Mouse (Mus musculus) lung, embryonic 15.5 days (tissue): Measurements from ENCODE around the gene Olfr1404. TPM values are rescaled to one million over a fixed set of nuclear protein-coding genes. Genes with fewer than 3 reads are reported as not detected.
"Not testable (repeated sequence)": the region's sequence is repeated elsewhere in the genome, so short reads cannot be mapped to it uniquely, and the experiment has no call there.

ENCODE experiments used
- ATAC-seq: fragments of 200-750 bp; cut with Nextera tagmentation; 2 replicates; pipeline ENCODE4 v1.8.0; 2017; ENCODE audit warnings: moderate number of reproducible peaks, borderline replicate concordance; ENCODE audit not compliant: low FRiP score, low TSS enrichment; ENCODE audit errors: extremely low read depth
- H3K27ac ChIP-seq: fragments of 300-500 bp; sonication (generic); 2 replicates; pipeline ENCODE4 v1.5.1; 2015; ENCODE audit warnings: moderate library complexity, mild to moderate bottlenecking, inconsistent platforms
- H3K27me3 ChIP-seq: fragments of 300-500 bp; sonication (generic); 2 replicates; pipeline ENCODE4 v1.6.1; 2015; ENCODE audit warnings: inconsistent platforms
- H3K36me3 ChIP-seq: fragments of 300-500 bp; sonication (generic); 2 replicates; pipeline ENCODE4 v1.6.1; 2015; ENCODE audit warnings: inconsistent platforms
- H3K4me1 ChIP-seq: fragments of 300-500 bp; sonication (generic); 2 replicates; pipeline ENCODE4 v1.6.1; 2015; ENCODE audit warnings: inconsistent platforms
- H3K4me2 ChIP-seq: fragments of 300-500 bp; sonication (generic); 2 replicates; pipeline ENCODE4 v1.6.1; 2015; ENCODE audit warnings: inconsistent platforms, mild to moderate bottlenecking, moderate library complexity
- H3K4me3 ChIP-seq: fragments of 300-500 bp; sonication (generic); 2 replicates; pipeline ENCODE4 v1.5.1; 2015; ENCODE audit warnings: mild to moderate bottlenecking, inconsistent platforms
- H3K9ac ChIP-seq: fragments of 300-500 bp; sonication (generic); 2 replicates; pipeline ENCODE4 v1.6.1; 2015; ENCODE audit warnings: inconsistent platforms
- H3K9me3 ChIP-seq: fragments of 300-500 bp; sonication (generic); 2 replicates; pipeline ENCODE4 v1.6.1; 2016; ENCODE audit warnings: inconsistent platforms
- WGBS: fragments of 180-500 bp; shearing (Covaris S2); methylation state at CpG from one replicate; pipeline ENCODE4 v1.1.7; 2015; 5-methylcytosine and 5-hydroxymethylcytosine counted together
- polyA plus RNA-seq: library from polyadenylated mRNA; unstranded; fragments of >200 nt; fragmentation: Nextera tagmentation; extraction: Ambion mirVana; gene quantifications from 2 replicates; pipeline ENCODE4 v1.2.1, GENCODE M21; 2015

Olfr1404 gene
- polyA plus RNA-seq, result not detected in 2 replicates

GRCm38 (mm10) chr1:173212092-173212491 lies at the start of gene Olfr1404:
Olfr1404 (plus strand) TSS chr1:173212392.
- no peak within 1 kb of the TSS for H3K27ac ChIP-seq
- no peak within 1 kb of the TSS for H3K4me2 ChIP-seq
- no peak for ATAC-seq
- 56% methylated on average over 5 of the region's 5 CpGs for WGBS
- no peaks in the 10 kb centered on the region for H3K4me1 ChIP-seq
- no peaks in the 10 kb centered on the region for H3K36me3 ChIP-seq
- no peaks in the 10 kb centered on the region for H3K9me3 ChIP-seq
- no peaks in the 10 kb centered on the region for H3K27me3 ChIP-seq
- no peak within 1 kb of the TSS for H3K4me3 ChIP-seq
- no peak within 1 kb of the TSS for H3K9ac ChIP-seq

GRCm38 (mm10) chr1:173174154-173174842 lies 37.9 kb upstream of the Olfr1404 start:
- no peak overlapping the region for H3K4me2 ChIP-seq
- H3K36me3 ChIP-seq, result no peaks in the 10 kb centered on the region
- no peak for ATAC-seq
- H3K4me1 ChIP-seq, result no peaks in the 10 kb centered on the region
- no peaks in the 10 kb centered on the region for H3K27me3 ChIP-seq
- H3K4me3 ChIP-seq, result no peak overlapping the region
- no peaks in the 10 kb centered on the region for H3K9me3 ChIP-seq
- no peak overlapping the region for H3K9ac ChIP-seq
- no peak overlapping the region for H3K27ac ChIP-seq

GRCm38 (mm10) chr1:173190540-173190939 lies 21.7 kb upstream of the Olfr1404 start, which contains the start of gene Olfr1406:
Olfr1406 (minus strand) TSS chr1:173190640.
- 54% methylated on average over 3 of the region's 3 CpGs for WGBS
- H3K9ac ChIP-seq, result no peak within 1 kb of the TSS
- H3K36me3 ChIP-seq, result no peaks in the 10 kb centered on the region
- ATAC-seq, result no peak
- H3K27ac ChIP-seq, result no peak within 1 kb of the TSS
- no peak within 1 kb of the TSS for H3K4me2 ChIP-seq
- H3K4me3 ChIP-seq, result no peak within 1 kb of the TSS
- no peaks in the 10 kb centered on the region for H3K27me3 ChIP-seq
- H3K4me1 ChIP-seq, result no peaks in the 10 kb centered on the region
- H3K9me3 ChIP-seq, result no peaks in the 10 kb centered on the region

GRCm38 (mm10) chr1:173192059-173192458 lies 20.1 kb upstream of the Olfr1404 start:
- no peaks in the 10 kb centered on the region for H3K27me3 ChIP-seq
- no peak overlapping the region for H3K4me2 ChIP-seq
- no peak for ATAC-seq
- H3K36me3 ChIP-seq, result no peaks in the 10 kb centered on the region
- no peak overlapping the region for H3K9ac ChIP-seq
- no peaks in the 10 kb centered on the region for H3K4me1 ChIP-seq
- no peak overlapping the region for H3K27ac ChIP-seq
- no peaks in the 10 kb centered on the region for H3K9me3 ChIP-seq
- no peak overlapping the region for H3K4me3 ChIP-seq
- WGBS, result 50% methylated on average over 3 of the region's 3 CpGs

GRCm38 (mm10) chr1:173196359-173196758 lies 15.8 kb upstream of the Olfr1404 start:
- Histone ChIP-seq H3K27ac (no peak overlapping the region), H3K4me3 (no peak overlapping the region), H3K9me3 (no peaks in the 10 kb centered on the region), H3K27me3 (no peaks in the 10 kb centered on the region), H3K4me2 (no peak overlapping the region), H3K4me1 (no peaks in the 10 kb centered on the region), H3K36me3 (no peaks in the 10 kb centered on the region), H3K9ac (no peak overlapping the region)
- 78% methylated on average over 2 of the region's 2 CpGs for WGBS
- ATAC-seq, result no peak

GRCm38 (mm10) chr1:173197508-173197907 lies 14.7 kb upstream of the Olfr1404 start, which contains the start of gene Olfr218:
Olfr218 (plus strand) TSS chr1:173197808.
- no peaks in the 10 kb centered on the region for H3K27me3 ChIP-seq
- 75% methylated on average over 5 of the region's 5 CpGs for WGBS
- ATAC-seq, result no peak

GRCm38 (mm10) chr1:173216481-173216880 lies 4.3 kb downstream of the Olfr1404 start:
- H3K9me3 ChIP-seq, result no peaks in the 10 kb centered on the region
- 83% methylated on average over 3 of the region's 3 CpGs for WGBS
- no peak overlapping the region for H3K9ac ChIP-seq

More at GRCm38 (mm10) chr1:173197508-173197907, 14.7 kb upstream of the Olfr1404 start, which contains the start of gene Olfr218:
- H3K9me3 ChIP-seq, result no peaks in the 10 kb centered on the region
- H3K27ac ChIP-seq, result no peak within 1 kb of the TSS
- no peaks in the 10 kb centered on the region for H3K36me3 ChIP-seq
- H3K4me3 ChIP-seq, result no peak within 1 kb of the TSS
- H3K4me2 ChIP-seq, result no peak within 1 kb of the TSS
- no peaks in the 10 kb centered on the region for H3K4me1 ChIP-seq
- no peak within 1 kb of the TSS for H3K9ac ChIP-seq

GRCm38 (mm10) chr1:173227081-173227480 lies 14.9 kb downstream of the Olfr1404 start, which contains the start of gene Fcer1a:
Fcer1a (minus strand) TSS chr1:173227214.
- 71% methylated on average over 2 of the region's 2 CpGs for WGBS
- no peak within 1 kb of the TSS for H3K4me3 ChIP-seq

More at GRCm38 (mm10) chr1:173216481-173216880, 4.3 kb downstream of the Olfr1404 start:
- no peak for ATAC-seq
- Histone ChIP-seq H3K4me1 (no peaks in the 10 kb centered on the region), H3K4me3 (no peak overlapping the region), H3K4me2 (no peak overlapping the region), H3K36me3 (no peaks in the 10 kb centered on the region), H3K27me3 (no peaks in the 10 kb centered on the region), H3K27ac (no peak overlapping the region)

GRCm38 (mm10) chr1:173237004-173237403 lies 24.8 kb downstream of the Olfr1404 start:
- ATAC-seq, H3K27ac ChIP-seq, H3K4me3 ChIP-seq, H3K9me3 ChIP-seq, H3K9ac ChIP-seq, H3K4me2 ChIP-seq, H3K27me3 ChIP-seq, H3K36me3 ChIP-seq, H3K4me1 ChIP-seq: not testable (repeated sequence)
- WGBS, result 73% methylated on average over 1 of the region's 1 CpGs

More at GRCm38 (mm10) chr1:173227081-173227480, 14.9 kb downstream of the Olfr1404 start, which contains the start of gene Fcer1a:
- Histone ChIP-seq H3K27ac (no peak within 1 kb of the TSS), H3K36me3 (no peaks in the 10 kb centered on the region), H3K4me2 (no peak within 1 kb of the TSS), H3K9me3 (no peaks in the 10 kb centered on the region), H3K27me3 (no peaks in the 10 kb centered on the region), H3K4me1 (no peaks in the 10 kb centered on the region), H3K9ac (no peak within 1 kb of the TSS)
- no peak for ATAC-seq

GRCm38 (mm10) chr1:173249888-173250287 lies 37.7 kb downstream of the Olfr1404 start:
- Histone ChIP-seq H3K27ac (no peak overlapping the region), H3K27me3 (no peaks in the 10 kb centered on the region), H3K4me3 (no peak overlapping the region), H3K9me3 (no peaks in the 10 kb centered on the region), H3K9ac (no peak overlapping the region), H3K4me1 (no peaks in the 10 kb centered on the region), H3K36me3 (no peaks in the 10 kb centered on the region), H3K4me2 (no peak overlapping the region)
- no peak for ATAC-seq
- 78% methylated on average over 3 of the region's 3 CpGs for WGBS

GRCm38 (mm10) chr1:173265701-173266100 lies 53.5 kb downstream of the Olfr1404 start, which contains the start of gene Olfr418:
Olfr418 (plus strand) TSS chr1:173266001.
- Histone ChIP-seq H3K4me1 (no peaks in the 10 kb centered on the region), H3K4me3 (no peak within 1 kb of the TSS), H3K9ac (no peak within 1 kb of the TSS), H3K27me3 (no peaks in the 10 kb centered on the region), H3K9me3 (no peaks in the 10 kb centered on the region), H3K27ac (no peak within 1 kb of the TSS), H3K36me3 (no peaks in the 10 kb centered on the region), H3K4me2 (no peak within 1 kb of the TSS)
- no peak for ATAC-seq
